Mouse (Mus musculus): Measurements from ENCODE around the gene Mettl26. TPM values are rescaled to one million over a fixed set of nuclear protein-coding genes. Genes with fewer than 3 reads are reported as not detected.

Mettl26 gene
- polyA plus RNA-seq, 1 experiment: 53.6 TPM

DNA sequence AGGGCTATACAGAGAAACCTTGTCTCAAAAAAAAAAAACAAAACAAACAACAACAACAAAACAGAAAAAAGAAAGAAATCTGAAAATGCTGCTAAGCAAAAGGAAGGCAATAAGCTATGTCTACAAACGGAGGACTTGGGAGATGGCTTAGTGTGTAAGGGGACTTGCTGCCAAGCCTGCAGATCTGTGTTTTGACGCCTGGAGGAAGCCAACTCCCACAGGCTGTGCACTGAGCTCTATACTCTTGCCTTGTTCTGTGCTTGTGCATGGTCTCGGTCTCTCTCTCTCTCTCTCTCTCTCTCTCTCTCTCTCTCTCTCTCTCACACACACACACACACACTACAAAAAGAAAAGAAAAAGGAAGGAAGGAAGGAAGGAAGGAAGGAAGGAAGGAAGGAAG is 14.0 kb downstream of the Mettl26 start:
- Histone ChIP-seq H3K36me3 (ENCODE audit: control insufficient read depth, insufficient read depth, low read length) (peaks cover 15% of the 10 kb centered on the region), H3K27ac (ENCODE audit: insufficient read depth, low read length) (no peak overlapping the region), H3K4me3 (ENCODE audit: extremely low read depth, insufficient read depth, insufficient read length) (no peak overlapping the region), H3K27me3 (ENCODE audit: control insufficient read depth, insufficient read depth, low read length) (no peaks in the 10 kb centered on the region), H3K4me1 (ENCODE audit: control insufficient read depth, insufficient read depth, insufficient read length) (no peaks in the 10 kb centered on the region)
- no peak for DNase-seq (ENCODE audit: low read depth in 1 of 2, low spot score in 2 of 2)
- TF ChIP-seq CTCF (IDR thresholded peaks at IDR 0.05; ENCODE audit: extremely low read depth, insufficient read depth, insufficient read length, insufficient replicate concordance) (no peak), POLR2A (IDR thresholded peaks at IDR 0.05; ENCODE audit: low read depth, low read length) (no peak)
- 88% methylated on average over 3 of the region's 3 CpGs for WGBS

GRCm38 (mm10) chr17:25893975-25894617 is 19.2 kb downstream of the Mettl26 start:
- peak; percentile 96; the same call in 1 of the 2 replicates for TF ChIP-seq CTCF (IDR thresholded peaks at IDR 0.05; ENCODE audit: extremely low read depth, insufficient read depth, insufficient read length, insufficient replicate concordance)
- TF ChIP-seq POLR2A (IDR thresholded peaks at IDR 0.05; ENCODE audit: low read depth, low read length): no peak
- Histone ChIP-seq H3K4me1 (ENCODE audit: control insufficient read depth, insufficient read depth, insufficient read length) (0 out of 2 replicates have a peak, but pooled peaks cover 4% of the 10 kb centered on the region), H3K27me3 (ENCODE audit: control insufficient read depth, insufficient read depth, low read length) (no peaks in the 10 kb centered on the region), H3K4me3 (ENCODE audit: extremely low read depth, insufficient read depth, insufficient read length) (no peak overlapping the region), H3K27ac (ENCODE audit: insufficient read depth, low read length) (no peak overlapping the region), H3K36me3 (ENCODE audit: control insufficient read depth, insufficient read depth, low read length) (peaks cover 4% of the 10 kb centered on the region)
- 43% methylated on average over 2 of the region's 2 CpGs for WGBS
- DNase-seq (ENCODE audit: low read depth in 1 of 2, low spot score in 2 of 2): peak; percentile 44 to 70

GRCm38 (mm10) chr17:25895415-25895814 is 20.5 kb downstream of the Mettl26 start:
- H3K4me3 ChIP-seq (ENCODE audit: extremely low read depth, insufficient read depth, insufficient read length): no peak overlapping the region
- no peak for DNase-seq (ENCODE audit: low read depth in 1 of 2, low spot score in 2 of 2)
- no peaks in the 10 kb centered on the region for H3K27me3 ChIP-seq (ENCODE audit: control insufficient read depth, insufficient read depth, low read length)
- H3K4me1 ChIP-seq (ENCODE audit: control insufficient read depth, insufficient read depth, insufficient read length): 0 out of 2 replicates have a peak, but pooled peaks cover 4% of the 10 kb centered on the region
- peaks cover under 1% of the 10 kb centered on the region for H3K36me3 ChIP-seq (ENCODE audit: control insufficient read depth, insufficient read depth, low read length)
- no peak overlapping the region for H3K27ac ChIP-seq (ENCODE audit: insufficient read depth, low read length)
- TF ChIP-seq CTCF (IDR thresholded peaks at IDR 0.05; ENCODE audit: extremely low read depth, insufficient read depth, insufficient read length, insufficient replicate concordance): no peak
- TF ChIP-seq POLR2A (IDR thresholded peaks at IDR 0.05; ENCODE audit: low read depth, low read length): no peak
- WGBS: 30% methylated on average over 2 of the region's 2 CpGs

- Histone ChIP-seq H3K27ac (ENCODE audit: insufficient read depth, low read length) (no peak overlapping the region), H3K4me3 (ENCODE audit: extremely low read depth, insufficient read depth, insufficient read length) (no peak overlapping the region), H3K4me1 (ENCODE audit: control insufficient read depth, insufficient read depth, insufficient read length) (0 out of 2 replicates have a peak, but pooled peaks cover 4% of the 10 kb centered on the region), H3K27me3 (ENCODE audit: control insufficient read depth, insufficient read depth, low read length) (no peaks in the 10 kb centered on the region), H3K36me3 (ENCODE audit: control insufficient read depth, insufficient read depth, low read length) (no peaks in the 10 kb centered on the region; the same call in none of the 2 replicates)
- TF ChIP-seq CTCF (IDR thresholded peaks at IDR 0.05; ENCODE audit: extremely low read depth, insufficient read depth, insufficient read length, insufficient replicate concordance): no peak
- no peak for TF ChIP-seq POLR2A (IDR thresholded peaks at IDR 0.05; ENCODE audit: low read depth, low read length)
- no peak for DNase-seq (ENCODE audit: low read depth in 1 of 2, low spot score in 2 of 2)
- WGBS: 95% methylated on average over 12 of the region's 12 CpGs
Measured at GRCm38 (mm10) chr17:25895891-25896290, 21.0 kb downstream of the Mettl26 start.

DNA sequence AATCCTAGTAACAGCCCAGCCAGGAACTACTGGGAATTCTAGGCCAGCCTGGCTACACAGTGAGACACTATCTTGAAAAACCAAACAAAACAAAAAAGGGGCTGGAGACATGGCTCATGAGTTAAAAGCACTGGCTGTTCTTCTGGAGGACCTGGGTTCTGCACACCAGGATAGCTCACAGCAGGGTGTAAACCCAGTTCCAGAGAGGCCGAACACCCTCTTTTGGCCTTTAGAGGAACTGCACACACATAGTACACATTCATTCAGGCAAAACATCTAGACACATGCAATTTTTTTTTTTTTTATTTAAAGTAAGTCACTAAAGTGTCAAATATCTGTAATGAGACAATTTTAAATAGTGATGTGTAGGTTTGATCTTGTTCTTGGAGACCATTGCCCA is 25.3 kb downstream of the Mettl26 start:
- WGBS: 90% methylated on average over 1 of the region's 1 CpGs
- Histone ChIP-seq H3K4me1 (ENCODE audit: control insufficient read depth, insufficient read depth, insufficient read length) (peaks cover 4% of the 10 kb centered on the region; the same call in 1 of the 2 replicates), H3K27me3 (ENCODE audit: control insufficient read depth, insufficient read depth, low read length) (no peaks in the 10 kb centered on the region), H3K4me3 (ENCODE audit: extremely low read depth, insufficient read depth, insufficient read length) (no peak overlapping the region), H3K27ac (ENCODE audit: insufficient read depth, low read length) (no peak overlapping the region), H3K36me3 (ENCODE audit: control insufficient read depth, insufficient read depth, low read length) (no peaks in the 10 kb centered on the region; the same call in 1 of the 2 replicates)
- no peak for TF ChIP-seq POLR2A (IDR thresholded peaks at IDR 0.05; ENCODE audit: low read depth, low read length)
- TF ChIP-seq CTCF (IDR thresholded peaks at IDR 0.05; ENCODE audit: extremely low read depth, insufficient read depth, insufficient read length, insufficient replicate concordance): no peak
- DNase-seq (ENCODE audit: low read depth in 1 of 2, low spot score in 2 of 2): no peak

GRCm38 (mm10) chr17:25903061-25903460 is 28.2 kb downstream of the Mettl26 start:
- Histone ChIP-seq H3K4me3 (ENCODE audit: extremely low read depth, insufficient read depth, insufficient read length) (no peak overlapping the region), H3K36me3 (ENCODE audit: control insufficient read depth, insufficient read depth, low read length) (no peaks in the 10 kb centered on the region; the same call in 1 of the 2 replicates), H3K27me3 (ENCODE audit: control insufficient read depth, insufficient read depth, low read length) (no peaks in the 10 kb centered on the region), H3K4me1 (ENCODE audit: control insufficient read depth, insufficient read depth, insufficient read length) (no peaks in the 10 kb centered on the region; the same call in 1 of the 2 replicates), H3K27ac (ENCODE audit: insufficient read depth, low read length) (no peak overlapping the region)
- no peak for TF ChIP-seq POLR2A (IDR thresholded peaks at IDR 0.05; ENCODE audit: low read depth, low read length)
- TF ChIP-seq CTCF (IDR thresholded peaks at IDR 0.05; ENCODE audit: extremely low read depth, insufficient read depth, insufficient read length, insufficient replicate concordance): no peak
- WGBS: 27% methylated on average over 3 of the region's 3 CpGs
- DNase-seq (ENCODE audit: low read depth in 1 of 2, low spot score in 2 of 2): peak in 1 of 2 experiments; percentile 42

GRCm38 (mm10) chr17:25907640-25908039 is 32.8 kb downstream of the Mettl26 start:
- H3K27ac ChIP-seq (ENCODE audit: insufficient read depth, low read length): no peak overlapping the region
- H3K4me3 ChIP-seq (ENCODE audit: extremely low read depth, insufficient read depth, insufficient read length): no peak overlapping the region
- 92% methylated on average over 2 of the region's 2 CpGs for WGBS
- H3K27me3 ChIP-seq (ENCODE audit: control insufficient read depth, insufficient read depth, low read length): no peaks in the 10 kb centered on the region
- TF ChIP-seq POLR2A (IDR thresholded peaks at IDR 0.05; ENCODE audit: low read depth, low read length) (no peak), CTCF (IDR thresholded peaks at IDR 0.05; ENCODE audit: extremely low read depth, insufficient read depth, insufficient read length, insufficient replicate concordance) (no peak)
- no peak for DNase-seq (ENCODE audit: low read depth in 1 of 2, low spot score in 2 of 2)
- no peaks in the 10 kb centered on the region for H3K36me3 ChIP-seq (ENCODE audit: control insufficient read depth, insufficient read depth, low read length)
- no peaks in the 10 kb centered on the region; the same call in 1 of the 2 replicates for H3K4me1 ChIP-seq (ENCODE audit: control insufficient read depth, insufficient read depth, insufficient read length)
